Mouse (Mus musculus): ENCODE results near the gene Slc45a2.

Gene Slc45a2

GRCm38 (mm10) chr15:11008756-11009155, 8.2 kb downstream of the Slc45a2 start:
- DNase-seq = no peak

GRCm38 (mm10) chr15:11010976-11011548, 10.5 kb downstream of the Slc45a2 start:
- DNase-seq = no peak

DNA sequence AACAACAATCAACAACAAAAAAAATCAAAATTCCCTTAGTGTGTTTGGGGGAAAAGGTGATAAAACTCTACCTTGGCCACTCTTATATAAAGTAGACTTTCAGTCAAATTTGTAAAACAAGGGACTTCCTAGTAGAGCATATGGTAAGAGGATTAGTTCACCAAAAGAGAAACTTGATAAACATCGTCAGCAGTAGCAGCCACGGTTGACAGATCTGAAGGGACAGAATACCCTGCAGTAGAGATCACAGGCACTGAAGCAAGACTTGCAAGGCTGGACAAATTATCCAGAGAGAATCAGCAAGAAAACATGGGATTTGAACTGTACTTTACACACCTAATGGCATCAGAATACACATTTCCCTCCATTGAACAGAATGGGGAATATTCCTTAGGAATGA, 14.4 kb downstream of the Slc45a2 start:
- no peak for DNase-seq

DNA sequence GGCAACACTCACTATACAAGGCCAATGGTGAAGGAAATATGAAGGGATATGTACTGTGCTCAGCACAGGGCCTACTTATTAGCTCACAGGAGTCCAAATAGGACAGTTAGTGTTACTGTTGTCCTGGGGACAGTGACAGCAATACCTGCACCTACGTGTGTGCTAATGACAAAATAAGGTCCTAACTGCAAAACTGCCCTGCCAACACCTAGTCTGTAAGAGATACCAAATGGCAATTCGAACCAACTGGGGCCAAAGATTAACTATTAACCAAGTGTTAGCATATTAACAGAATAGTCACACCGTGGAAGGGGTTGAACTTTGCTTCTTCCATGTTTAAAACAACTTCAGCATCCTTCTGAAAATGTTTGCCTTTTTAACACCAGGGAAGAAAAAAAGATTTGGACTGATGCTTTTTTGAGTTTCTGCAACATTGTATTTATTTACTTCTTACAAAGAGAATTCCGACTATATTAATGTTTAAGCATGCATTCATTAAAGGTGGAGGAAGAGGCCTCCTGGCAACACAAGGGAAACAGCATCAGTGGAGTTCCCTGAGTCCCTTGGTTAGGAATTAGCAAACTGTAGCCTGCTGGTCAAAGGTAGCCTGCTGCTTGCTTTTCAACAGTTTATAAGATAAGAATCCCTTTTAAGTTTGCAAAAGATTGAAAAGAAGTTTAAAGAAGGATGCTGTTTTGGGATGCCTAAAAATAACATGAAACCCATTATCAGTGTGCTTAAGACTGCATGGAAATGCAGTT, 26.5 kb downstream of the Slc45a2 start:
- no peak for DNase-seq

- no peak for DNase-seq
Measured at GRCm38 (mm10) chr15:11030188-11030587, 29.7 kb downstream of the Slc45a2 start.

- DNase-seq = no peak
Measured at GRCm38 (mm10) chr15:11035947-11036474, 35.5 kb downstream of the Slc45a2 start.

DNA sequence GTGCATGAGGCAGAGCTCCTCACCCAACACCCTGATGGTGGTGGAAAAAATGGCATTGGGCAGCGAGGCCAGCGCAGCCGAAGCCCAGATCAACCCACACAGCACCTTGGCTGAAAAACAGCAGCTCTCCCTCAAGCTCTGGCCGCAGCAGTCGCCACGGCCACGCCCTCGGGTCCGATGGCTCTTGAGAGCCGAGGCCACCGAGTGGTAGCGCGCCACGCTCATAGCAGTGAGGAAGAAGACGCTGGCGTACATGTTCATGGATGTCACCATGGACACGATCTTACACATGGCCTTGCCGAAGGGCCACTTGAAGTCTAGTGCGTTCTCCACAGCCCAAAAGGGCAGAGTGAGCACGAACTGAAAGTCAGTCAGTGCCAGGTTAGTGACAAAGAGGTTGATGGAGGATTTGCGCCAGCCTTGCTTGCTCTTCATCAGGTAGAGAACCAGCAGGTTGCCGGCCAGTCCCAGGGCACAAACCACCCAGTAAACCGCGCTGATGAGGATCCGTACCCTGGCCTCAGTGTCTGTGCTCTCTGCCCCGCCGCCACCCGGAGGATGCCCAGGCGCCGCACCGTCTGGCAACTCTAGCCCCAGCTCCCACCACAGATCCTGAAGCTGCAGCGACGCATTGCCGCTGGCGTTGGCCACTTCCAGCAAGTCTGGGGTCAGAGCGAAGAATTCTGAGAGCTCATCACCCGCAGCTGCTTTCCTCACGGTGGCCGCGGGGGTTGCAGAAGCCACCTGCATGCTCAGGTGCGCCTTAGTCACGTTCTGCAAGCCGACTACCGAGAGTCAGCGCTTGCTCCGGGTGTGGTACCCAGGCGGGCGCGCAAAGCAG, 36.2 kb downstream of the Slc45a2 start:
- DNase-seq = no peak

DNA sequence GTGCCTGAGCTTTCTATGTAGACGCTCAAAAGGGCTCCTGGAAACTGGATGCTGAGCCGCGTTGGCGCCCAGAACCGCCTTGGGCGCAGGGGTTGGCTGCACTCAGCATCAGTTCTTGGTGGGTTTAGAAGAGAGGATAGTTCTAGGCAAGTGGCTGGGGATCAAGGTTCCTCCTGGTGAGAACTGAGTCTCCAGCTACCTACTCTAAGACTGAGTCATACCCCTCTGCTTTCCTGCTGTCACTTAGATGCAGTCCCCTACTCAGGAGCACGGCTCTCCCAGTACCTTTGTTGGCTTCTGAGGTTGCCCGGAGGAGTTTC, 36.8 kb downstream of the Slc45a2 start:
- no peak for DNase-seq

- no peak for DNase-seq
Measured at GRCm38 (mm10) chr15:11037711-11038110, 37.2 kb downstream of the Slc45a2 start, which contains the start of gene Rxfp3. Gene Rxfp3 (minus strand): TSS chr15:11037991.

DNA sequence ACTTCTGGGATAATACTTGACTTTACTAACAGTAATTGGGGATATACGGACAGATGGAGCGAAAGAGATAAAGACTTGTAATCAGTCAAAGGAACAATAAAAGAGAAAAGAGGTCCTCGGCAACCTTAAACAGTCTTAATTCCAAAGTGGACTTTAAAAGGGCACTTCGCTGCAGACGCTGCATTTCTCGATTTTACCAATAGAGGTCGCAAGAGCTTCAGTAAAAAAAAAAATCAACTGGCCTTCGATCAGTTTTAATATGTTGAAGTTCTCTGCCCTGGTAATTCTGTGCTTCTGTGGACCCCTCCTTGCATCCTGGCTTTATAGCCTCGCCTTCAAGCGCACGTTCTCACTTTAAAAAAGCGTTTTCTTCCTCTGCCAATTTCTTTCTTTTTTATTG, 38.0 kb downstream of the Slc45a2 start:
- DNase-seq = peak; percentile 63

DNA sequence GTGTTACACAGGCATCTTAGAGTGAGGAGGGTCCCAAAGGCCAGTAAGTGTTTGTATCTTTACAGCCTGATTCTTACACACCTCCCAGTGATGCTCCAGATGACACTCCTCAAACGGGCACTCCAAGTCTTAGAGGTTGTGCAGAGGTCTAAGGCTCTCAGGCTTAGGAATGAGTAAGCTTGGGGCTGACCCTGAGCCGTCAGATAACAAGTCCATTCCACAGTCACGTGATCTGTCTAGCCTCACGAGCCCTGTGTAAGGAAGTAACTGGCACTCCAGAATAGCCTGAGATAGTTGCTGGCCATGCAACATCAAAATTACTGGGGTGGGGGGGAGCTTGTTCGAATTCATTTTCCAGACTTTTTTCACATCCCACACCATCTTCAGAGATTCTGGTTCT, 39.5 kb downstream of the Slc45a2 start:
- DNase-seq = no peak

DNA sequence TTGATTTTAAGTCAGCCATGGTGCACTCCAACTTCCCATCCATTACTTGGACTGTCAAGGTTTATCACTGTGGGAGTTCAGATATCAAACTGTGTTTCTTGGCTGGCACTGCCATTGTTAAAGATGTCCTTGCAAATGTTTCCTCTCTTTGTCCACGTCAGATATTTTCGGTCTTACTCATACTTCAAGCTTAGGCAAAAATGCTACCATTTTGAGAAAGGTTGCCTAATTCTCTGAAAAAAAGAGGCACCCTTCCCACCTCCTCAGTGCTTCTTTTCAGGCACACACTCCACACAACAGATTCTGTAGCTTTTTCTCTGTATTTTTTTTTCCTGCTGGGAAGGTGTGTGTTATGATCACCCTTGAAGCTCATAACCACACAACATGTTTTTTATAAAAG, 40.7 kb downstream of the Slc45a2 start:
- DNase-seq = no peak

GRCm38 (mm10) chr15:11042828-11043227, 42.3 kb downstream of the Slc45a2 start:
- DNase-seq = no peak

DNA sequence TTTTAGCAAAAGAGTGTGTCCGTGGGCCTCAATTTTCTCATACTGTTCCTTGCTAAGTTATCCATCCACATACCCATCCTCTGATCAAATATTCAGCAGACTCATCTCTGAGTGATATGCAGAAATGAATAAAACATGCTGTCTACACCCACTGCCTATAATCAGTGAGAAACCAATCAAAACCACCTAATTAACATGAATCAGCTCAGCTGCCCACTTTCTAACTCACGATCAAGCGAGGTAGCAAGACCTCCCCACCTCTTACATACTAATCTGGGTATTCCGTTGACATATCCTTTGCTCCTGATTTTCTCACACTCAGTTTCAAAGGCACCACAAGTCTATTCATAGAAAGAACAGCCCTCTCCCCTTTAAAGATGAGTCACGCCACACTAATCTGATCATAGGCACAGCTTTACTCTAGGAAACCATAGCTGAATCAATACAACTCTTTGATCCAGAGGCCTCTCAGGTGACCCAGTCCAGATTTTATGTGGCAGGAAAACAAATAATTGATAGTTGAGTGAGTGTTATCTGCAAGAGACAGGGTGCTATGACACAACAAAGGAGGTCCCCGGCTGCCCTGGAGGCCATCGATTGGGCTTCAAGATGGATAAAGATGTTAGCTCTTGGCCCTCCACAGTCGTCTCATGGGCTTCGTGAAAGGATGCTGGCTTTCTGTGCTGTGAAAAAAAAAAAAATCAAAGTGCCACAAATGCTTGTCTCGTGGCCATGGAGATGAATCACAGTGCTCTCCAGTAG, 53.3 kb downstream of the Slc45a2 start:
- DNase-seq = no peak

GRCm38 (mm10) chr15:11054440-11055080, 54.0 kb downstream of the Slc45a2 start:
- DNase-seq = no peak

DNA sequence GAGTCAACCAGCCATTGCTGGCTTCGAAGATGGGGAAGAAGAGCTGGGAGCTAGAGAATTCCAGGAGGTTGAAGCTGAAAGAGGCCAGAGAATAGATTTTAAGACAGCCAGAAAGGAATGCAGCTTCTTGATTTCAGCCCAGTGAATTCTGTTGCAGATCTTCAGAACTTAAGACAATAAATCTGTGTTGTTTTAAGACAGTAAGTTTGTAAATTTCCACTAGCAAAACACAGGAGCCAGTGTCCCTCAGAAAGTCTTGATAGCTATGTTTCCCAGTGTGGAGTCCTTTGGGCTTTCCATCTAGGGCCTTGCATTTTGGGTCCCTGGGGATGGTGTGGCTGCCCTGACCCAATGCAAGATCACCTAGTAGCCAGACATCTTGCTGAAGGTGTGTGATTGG, 62.4 kb downstream of the Slc45a2 start:
- no peak for DNase-seq

DNA sequence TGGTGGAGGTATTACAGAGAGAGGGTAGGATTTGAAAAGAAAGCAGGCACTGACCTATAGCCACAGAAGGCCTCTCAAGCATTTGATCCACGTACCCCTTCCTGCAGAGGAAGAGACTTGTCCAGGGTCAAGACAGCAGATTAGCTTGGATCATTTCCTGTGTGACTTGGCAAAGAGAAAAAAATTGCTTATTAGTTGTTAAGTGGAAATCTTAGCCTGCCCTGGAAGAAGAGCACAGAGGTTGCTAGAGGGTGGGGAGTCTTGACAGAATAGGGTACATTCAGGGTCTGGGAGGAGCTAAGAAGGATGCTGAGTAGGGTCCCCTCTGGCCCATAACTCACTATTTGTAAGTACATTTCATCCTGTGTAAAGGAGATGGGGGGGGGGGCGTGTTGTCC, 63.6 kb downstream of the Slc45a2 start:
- DNase-seq = peak; percentile 32

- peak; percentile 89 for DNase-seq
Measured at GRCm38 (mm10) chr15:11064558-11065411, 64.3 kb downstream of the Slc45a2 start, which contains the start of gene Adamts12. Gene Adamts12 (plus strand): TSS chr15:11064790.

DNA sequence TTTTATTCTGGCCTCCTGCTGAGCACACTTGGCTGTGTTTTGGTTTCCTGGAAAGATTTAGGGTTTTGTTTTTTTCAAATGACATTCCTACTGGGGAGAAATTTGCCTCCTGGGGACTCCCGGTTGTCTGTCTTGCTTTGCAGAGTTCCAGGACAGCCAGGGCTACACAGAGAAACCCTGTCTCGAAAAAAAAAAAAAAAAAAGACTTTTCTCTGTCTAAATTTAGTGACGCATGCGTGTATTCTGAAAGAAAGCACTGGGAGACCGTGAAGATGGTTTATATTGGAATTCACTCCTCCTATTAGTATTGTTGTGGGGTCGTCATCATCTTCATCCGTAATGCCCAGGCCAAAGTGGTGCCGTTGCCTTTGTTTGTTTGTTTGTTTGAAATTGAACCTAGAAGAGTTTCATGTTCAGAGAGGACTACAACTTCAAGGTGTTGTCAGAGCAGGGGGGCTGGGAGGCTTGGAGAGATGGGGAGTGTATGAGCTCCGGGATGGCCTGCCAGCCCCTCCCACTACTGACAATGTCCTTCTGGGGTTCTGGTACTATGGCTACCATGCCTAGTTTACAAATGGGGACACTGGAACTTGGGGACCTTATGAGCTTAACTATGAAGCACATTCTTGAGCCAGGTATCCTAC, 65.1 kb downstream of the Slc45a2 start:
- peak; percentile 35 for DNase-seq

- DNase-seq = no peak
Measured at GRCm38 (mm10) chr15:11066299-11066698, 65.8 kb downstream of the Slc45a2 start.

DNA sequence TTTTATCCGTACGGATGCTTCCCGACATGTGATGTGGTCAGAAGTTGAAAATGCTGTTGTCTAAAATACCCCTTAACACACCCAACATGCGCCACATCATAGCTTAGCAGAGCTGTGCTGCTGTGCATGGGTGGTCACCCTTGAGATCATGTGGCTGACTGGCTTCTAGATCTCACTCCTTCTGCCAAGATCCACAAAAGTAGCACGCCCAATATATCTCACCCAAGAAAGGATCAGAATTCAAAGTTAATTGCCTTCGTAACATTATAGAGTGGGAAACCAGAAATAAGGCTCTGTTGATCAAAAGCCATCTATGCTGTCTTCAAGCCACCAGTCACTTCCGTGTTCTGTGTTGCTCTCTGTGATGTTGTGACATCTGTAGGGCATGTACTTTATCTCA, 67.4 kb downstream of the Slc45a2 start:
- peak; percentile 28 for DNase-seq
